Mouse (Mus musculus) liver, embryonic 15.5 days (tissue): ENCODE data around the gene Prc1. TPM values are rescaled to one million over a fixed set of nuclear protein-coding genes. Genes with fewer than 3 reads are reported as not detected.

Experiments used
- ATAC-seq: fragments of 200-750 bp; cut with Nextera tagmentation; 2 replicates; pipeline ENCODE4 v1.8.0; 2017; ENCODE audit warnings: moderate number of reproducible peaks, mild to moderate bottlenecking, moderate library complexity; ENCODE audit not compliant: insufficient read depth
- H3K27ac ChIP-seq: fragments of 300-500 bp; sonication (generic); replicated peaks from 2 replicates; pipeline ENCODE4 v1.5.1; 2015; ENCODE audit warnings: mild to moderate bottlenecking, inconsistent platforms
- H3K27me3 ChIP-seq: fragments of 300-500 bp; sonication (generic); 2 replicates; pipeline ENCODE4 v1.6.1; 2015; ENCODE audit warnings: mild to moderate bottlenecking, inconsistent platforms
- H3K36me3 ChIP-seq: fragments of 300-500 bp; sonication (generic); replicated peaks from 2 replicates; pipeline ENCODE4 v1.6.1; 2015; ENCODE audit warnings: moderate library complexity, mild to moderate bottlenecking, inconsistent platforms
- H3K4me1 ChIP-seq: fragments of 300-500 bp; sonication (generic); replicated peaks from 2 replicates; pipeline ENCODE4 v1.6.1; 2015; ENCODE audit warnings: inconsistent platforms
- H3K4me2 ChIP-seq: fragments of 300-500 bp; sonication (generic); 2 replicates; pipeline ENCODE4 v1.6.1; 2015; ENCODE audit warnings: moderate library complexity, mild to moderate bottlenecking, inconsistent platforms
- H3K4me3 ChIP-seq: fragments of 300-500 bp; sonication (generic); replicated peaks from 2 replicates; pipeline ENCODE4 v1.5.1; 2015; ENCODE audit warnings: mild to moderate bottlenecking, inconsistent platforms
- H3K9ac ChIP-seq: fragments of 300-500 bp; sonication (generic); 2 replicates; pipeline ENCODE4 v1.6.1; 2015; ENCODE audit warnings: moderate library complexity, mild to moderate bottlenecking, inconsistent platforms
- H3K9me3 ChIP-seq: fragments of 300-500 bp; sonication (generic); replicated peaks from 2 replicates; pipeline ENCODE4 v1.6.1; 2016; ENCODE audit warnings: inconsistent platforms
- WGBS: fragments of 180-500 bp; shearing (Covaris S2); methylation state at CpG from one replicate; pipeline ENCODE4 v1.1.7; 2015; ENCODE audit warnings: mixed read lengths; ENCODE audit not compliant: insufficient replicate concordance; 5-methylcytosine and 5-hydroxymethylcytosine counted together
- polyA plus RNA-seq: library from polyadenylated mRNA; unstranded; fragments of >200 nt; fragmentation: Nextera tagmentation; extraction: Ambion mirVana; gene quantifications from 2 replicates; pipeline ENCODE4 v1.2.1, GENCODE M21; 2015

The Prc1 gene
- polyA plus RNA-seq, 1 experiment from 2014 or later: 126 TPM

- no peak overlapping the region for H3K4me2 ChIP-seq
- no peak for ATAC-seq
These were observed 56.6 kb downstream of the Prc1 start for GRCm38 (mm10) chr7:80350808-80351207.

GRCm38 (mm10) chr7:80352920-80353319 is 58.7 kb downstream of the Prc1 start:
- Histone ChIP-seq H3K9ac (no peak overlapping the region), H3K36me3 (peaks cover 37% of the 10 kb centered on the region; the same call in 1 of the 2 replicates), H3K27me3 (no peaks in the 10 kb centered on the region), H3K27ac (no peak overlapping the region), H3K9me3 (no peaks in the 10 kb centered on the region), H3K4me2 (no peak overlapping the region), H3K4me1 (peaks cover 12% of the 10 kb centered on the region), H3K4me3 (no peak overlapping the region)
- no peak for ATAC-seq
- 83% methylated on average over 8 of the region's 8 CpGs for WGBS

More at GRCm38 (mm10) chr7:80350808-80351207, 56.6 kb downstream of the Prc1 start:
- Histone ChIP-seq H3K9ac (no peak overlapping the region), H3K9me3 (no peaks in the 10 kb centered on the region), H3K36me3 (peaks cover 22% of the 10 kb centered on the region; the same call in 1 of the 2 replicates), H3K4me3 (no peak overlapping the region), H3K27ac (no peak overlapping the region), H3K27me3 (no peaks in the 10 kb centered on the region), H3K4me1 (peaks cover 24% of the 10 kb centered on the region)
- WGBS: 16% methylated on average over 2 of the region's 2 CpGs

GRCm38 (mm10) chr7:80356351-80356750 is 62.1 kb downstream of the Prc1 start:
- H3K9ac ChIP-seq: no peak overlapping the region
- ATAC-seq: no peak
- no peak overlapping the region for H3K4me3 ChIP-seq
- H3K27me3 ChIP-seq: no peaks in the 10 kb centered on the region
- 78% methylated on average over 13 of the region's 13 CpGs for WGBS
- H3K27ac ChIP-seq: no peak overlapping the region
- H3K36me3 ChIP-seq: peaks cover 35% of the 10 kb centered on the region; the same call in 1 of the 2 replicates
- no peaks in the 10 kb centered on the region for H3K9me3 ChIP-seq
- H3K4me1 ChIP-seq: peaks cover 4% of the 10 kb centered on the region
- no peak overlapping the region for H3K4me2 ChIP-seq

- H3K4me3 ChIP-seq: no peak overlapping the region
- no peak overlapping the region for H3K9ac ChIP-seq
- no peak overlapping the region for H3K4me2 ChIP-seq
- no peaks in the 10 kb centered on the region for H3K9me3 ChIP-seq
- peaks cover 32% of the 10 kb centered on the region; the same call in 1 of the 2 replicates for H3K36me3 ChIP-seq
- no peak for ATAC-seq
- H3K27ac ChIP-seq: no peak overlapping the region
- H3K27me3 ChIP-seq: no peaks in the 10 kb centered on the region
- H3K4me1 ChIP-seq: no peaks in the 10 kb centered on the region
- 76% methylated on average over 8 of the region's 8 CpGs for WGBS
These were observed 62.9 kb downstream of the Prc1 start for GRCm38 (mm10) chr7:80357156-80357555.

- no peaks in the 10 kb centered on the region for H3K9me3 ChIP-seq
- no peak overlapping the region for H3K9ac ChIP-seq
- H3K27ac ChIP-seq: no peak overlapping the region
- H3K4me3 ChIP-seq: no peak overlapping the region
- no peak for ATAC-seq
- WGBS: 75% methylated on average over 4 of the region's 4 CpGs
- no peaks in the 10 kb centered on the region for H3K27me3 ChIP-seq
- no peaks in the 10 kb centered on the region for H3K4me1 ChIP-seq
- H3K36me3 ChIP-seq: 0 out of 2 replicates have a peak, but pooled peaks cover 28% of the 10 kb centered on the region
- no peak overlapping the region for H3K4me2 ChIP-seq
These were observed 63.8 kb downstream of the Prc1 start for GRCm38 (mm10) chr7:80358039-80358438.

- H3K27ac ChIP-seq: no peak overlapping the region
- H3K4me1 ChIP-seq: no peaks in the 10 kb centered on the region
- WGBS: 39% methylated on average over 3 of the region's 3 CpGs
- H3K27me3 ChIP-seq: no peaks in the 10 kb centered on the region
- no peak overlapping the region for H3K4me2 ChIP-seq
- ATAC-seq: no peak
- no peak overlapping the region for H3K9ac ChIP-seq
- peaks cover 40% of the 10 kb centered on the region; the same call in 1 of the 2 replicates for H3K36me3 ChIP-seq
- H3K4me3 ChIP-seq: no peak overlapping the region
- H3K9me3 ChIP-seq: no peaks in the 10 kb centered on the region
These were observed 66.2 kb downstream of the Prc1 start for GRCm38 (mm10) chr7:80360435-80360834.

- peaks cover 37% of the 10 kb centered on the region for H3K36me3 ChIP-seq
- no peak for ATAC-seq
- 73% methylated on average over 2 of the region's 2 CpGs for WGBS
These were observed 71.5 kb downstream of the Prc1 start for GRCm38 (mm10) chr7:80365759-80366158.

More at GRCm38 (mm10) chr7:80365759-80366158, 71.5 kb downstream of the Prc1 start:
- Histone ChIP-seq H3K27ac (no peak overlapping the region), H3K4me3 (no peak overlapping the region), H3K9me3 (no peaks in the 10 kb centered on the region), H3K27me3 (peaks cover 21% of the 10 kb centered on the region), H3K4me2 (no peak overlapping the region), H3K4me1 (peaks cover 16% of the 10 kb centered on the region), H3K9ac (no peak overlapping the region)

Other genes starting within 250 kb of the Prc1 start
- 175 and 206 TPM in 2 replicates for gene Idh2, start 179.1 kb upstream of the Prc1 start, polyA plus RNA-seq
- 15.2 and 15.5 TPM in 2 replicates for gene Sema4b, start 107.6 kb upstream of the Prc1 start, polyA plus RNA-seq
- 84.7 and 85.0 TPM in 2 replicates for gene Cib1, start 61.6 kb upstream of the Prc1 start, polyA plus RNA-seq
- gene Gdpgp1, start 61.6 kb upstream of the Prc1 start, polyA plus RNA-seq: 2.0 and 2.1 TPM in 2 replicates
- 0.16 and 0.20 TPM in 2 replicates for gene Ttll13, start 48.1 kb upstream of the Prc1 start, polyA plus RNA-seq
- 25.4 and 28.3 TPM in 2 replicates for gene Ngrn, start 33.2 kb upstream of the Prc1 start, polyA plus RNA-seq
- gene Vps33b, start 24.8 kb upstream of the Prc1 start, polyA plus RNA-seq: 4.4 and 5.6 TPM in 2 replicates
- gene Rccd1, start 30.0 kb downstream of the Prc1 start, polyA plus RNA-seq: 2.8 and 3.1 TPM in 2 replicates
- gene Unc45a, start 46.6 kb downstream of the Prc1 start, polyA plus RNA-seq: 8.9 and 9.4 TPM in 2 replicates
- gene Hddc3, start 48.7 kb downstream of the Prc1 start, polyA plus RNA-seq: 3.1 and 3.5 TPM in 2 replicates
- gene Man2a2, start 76.9 kb downstream of the Prc1 start, polyA plus RNA-seq: 2.5 and 3.6 TPM in 2 replicates
- gene Fes, start 93.5 kb downstream of the Prc1 start, polyA plus RNA-seq: 16.6 and 19.2 TPM in 2 replicates
- 8.0 and 9.8 TPM in 2 replicates for gene Furin, start 111.0 kb downstream of the Prc1 start, polyA plus RNA-seq
- 25.5 and 27.4 TPM in 2 replicates for gene Blm, start 240.7 kb downstream of the Prc1 start, polyA plus RNA-seq